Mouse (Mus musculus): ENCODE measurements around the gene Usb1. TPM values are rescaled to one million over a fixed set of nuclear protein-coding genes. Genes with fewer than 3 reads are reported as not detected.

The Usb1 gene
- total and polyA plus RNA-seq, 3 experiments = 36.2 to 52.5 TPM; not detected in 1

DNA sequence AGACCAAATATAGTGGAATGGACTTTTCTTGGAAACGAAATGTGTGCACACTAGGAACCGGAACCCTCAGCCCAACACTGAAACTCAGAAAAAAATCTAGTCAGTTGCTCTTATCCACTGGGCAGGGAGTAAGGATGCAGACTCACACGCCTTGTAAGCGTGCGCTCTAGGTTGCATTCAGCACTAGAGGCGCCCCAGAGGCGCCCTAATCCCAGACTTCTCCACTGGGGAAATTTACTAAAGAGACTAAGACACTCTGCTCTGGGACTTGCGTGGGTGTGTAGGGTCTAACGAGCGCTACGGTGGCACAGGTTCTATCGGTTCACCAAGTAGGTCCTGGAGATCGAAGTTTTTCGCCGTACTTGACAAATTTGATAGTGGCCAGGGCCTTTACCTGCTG lies 19.4 kb downstream of the Usb1 start:
- no peaks in the 10 kb centered on the region for H3K79me2 ChIP-seq (ENCODE audit: control insufficient read depth, insufficient read depth, low read length, poor library complexity)
- no peak for DNase-seq (ENCODE audit: low read depth, low spot score)
- H3K27me3 ChIP-seq (ENCODE audit: control insufficient read depth in 1 of 2, insufficient read depth in 2 of 2, low read length in 2 of 2) = no peaks in the 10 kb centered on the region
- no peak overlapping the region for H3K9ac ChIP-seq (ENCODE audit: control insufficient read depth, low read depth, low read length, poor library complexity, severe bottlenecking)
- H3K36me3 ChIP-seq (ENCODE audit: control insufficient read depth in 1 of 2, insufficient read depth in 2 of 2, low read length in 2 of 2) = no peaks in the 10 kb centered on the region
- no peak overlapping the region for H3K27ac ChIP-seq (ENCODE audit: control insufficient read depth, low read depth, low read length)
- no peak overlapping the region for H3K4me3 ChIP-seq (ENCODE audit: control insufficient read depth in 1 of 2, insufficient read depth in 1 of 2, low read depth in 2 of 2, low read length in 2 of 2)
- no peaks in the 10 kb centered on the region for H3K9me3 ChIP-seq (replicated peaks; ENCODE audit: insufficient read depth, low read length)
- no peak for TF ChIP-seq TCF12 (IDR thresholded peaks at IDR 0.05; ENCODE audit: low read depth, low read length)
- no peak for TF ChIP-seq ZMIZ1 (IDR thresholded peaks at IDR 0.05; ENCODE audit: low read depth, low read length)
- TF ChIP-seq ELF1 (IDR thresholded peaks at IDR 0.05; ENCODE audit: low read depth, low read length) = no peak
- no peak for TF ChIP-seq KAT2A (conservative IDR thresholded peaks at IDR 0.05; ENCODE audit: low read depth, low read length)
- TF ChIP-seq USF1 (IDR thresholded peaks at IDR 0.05; ENCODE audit: low read depth, low read length) = no peak
- TF ChIP-seq BHLHE40 (IDR thresholded peaks at IDR 0.05; ENCODE audit: borderline replicate concordance, low read depth, low read length) = no peak
- no peak for TF ChIP-seq UBTF (IDR thresholded peaks at IDR 0.05; ENCODE audit: borderline replicate concordance, insufficient read depth, low read depth, low read length)
- no peak for TF ChIP-seq CHD1 (IDR thresholded peaks at IDR 0.05; ENCODE audit: low read depth, low read length)
- TF ChIP-seq CHD2 (IDR thresholded peaks at IDR 0.05; ENCODE audit: low read length) = no peak
- H3K4me1 ChIP-seq (ENCODE audit: control insufficient read depth in 1 of 2, insufficient read depth in 2 of 2, low read length in 2 of 2) = no peaks in the 10 kb centered on the region

DNA sequence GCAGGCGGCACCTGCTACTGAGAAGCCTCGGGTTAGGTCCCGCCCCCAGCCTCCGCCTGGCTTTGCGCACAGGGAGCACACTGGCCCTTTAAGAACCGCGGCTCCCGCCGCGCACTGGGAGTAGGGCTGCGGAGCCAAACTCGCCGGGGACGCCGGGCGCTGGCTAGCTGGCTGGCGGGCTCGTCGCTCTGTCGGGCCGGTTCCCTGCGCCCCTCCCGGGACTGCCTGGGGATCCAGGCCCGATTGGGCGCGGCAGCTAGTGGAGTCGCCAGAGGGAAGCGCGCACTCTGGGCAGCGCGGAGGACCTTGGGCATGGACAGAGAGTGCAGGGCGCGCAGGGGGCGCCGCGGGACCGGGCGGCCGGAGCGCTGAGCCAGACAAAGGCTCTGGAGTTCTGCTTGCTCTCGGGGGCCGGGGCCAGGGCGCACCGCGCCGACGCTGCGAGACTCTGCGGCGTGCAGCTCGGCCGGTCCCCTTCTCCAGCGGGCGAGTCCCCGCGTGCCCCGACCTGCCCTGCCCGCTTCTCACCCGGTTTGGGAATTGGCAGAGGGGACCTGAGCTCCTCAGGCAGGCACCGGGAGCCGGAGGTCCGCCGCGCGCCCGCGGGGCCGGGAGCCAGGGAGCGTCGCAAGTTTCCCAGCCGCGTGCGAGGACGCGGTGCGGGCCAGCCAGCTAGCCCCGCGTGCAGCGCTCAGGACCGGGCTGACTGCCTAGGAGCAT lies 20.2 kb downstream of the Usb1 start, which contains the start of gene Mmp15:
Gene Mmp15 (plus strand): TSS at position 118 of the 720 bp plus-strand sequence.
- Histone ChIP-seq H3K4me3 (ENCODE audit: control insufficient read depth in 1 of 2, insufficient read depth in 1 of 2, low read depth in 2 of 2, low read length in 2 of 2) (no peak within 1 kb of the TSS), H3K79me2 (ENCODE audit: control insufficient read depth, insufficient read depth, low read length, poor library complexity) (no peaks in the 10 kb centered on the region), H3K9ac (ENCODE audit: control insufficient read depth, low read depth, low read length, poor library complexity, severe bottlenecking) (no peak within 1 kb of the TSS), H3K27me3 (ENCODE audit: control insufficient read depth in 1 of 2, insufficient read depth in 2 of 2, low read length in 2 of 2) (no peaks in the 10 kb centered on the region), H3K36me3 (ENCODE audit: control insufficient read depth in 1 of 2, insufficient read depth in 2 of 2, low read length in 2 of 2) (no peaks in the 10 kb centered on the region), H3K4me1 (ENCODE audit: control insufficient read depth in 1 of 2, insufficient read depth in 2 of 2, low read length in 2 of 2) (no peaks in the 10 kb centered on the region), H3K9me3 (replicated peaks; ENCODE audit: insufficient read depth, low read length) (no peaks in the 10 kb centered on the region), H3K27ac (ENCODE audit: control insufficient read depth, low read depth, low read length) (no peak within 1 kb of the TSS)
- TF ChIP-seq ZNF384 (IDR thresholded peaks at IDR 0.05; ENCODE audit: low read depth, low read length) (no peak), NRF1 (IDR thresholded peaks at IDR 0.05; ENCODE audit: insufficient read depth, low read depth, low read length, poor library complexity, severe bottlenecking) (no peak), GATA1 (IDR thresholded peaks at IDR 0.05; ENCODE audit: low read depth, low read length) (no peak), CTCF (IDR thresholded peaks at IDR 0.05 in 2 of 3, conservative IDR thresholded peaks at IDR 0.05 in 1 of 3; ENCODE audit: control insufficient read depth in 1 of 3, insufficient read depth in 1 of 3, low read depth in 2 of 3, low read length in 3 of 3, poor library complexity in 1 of 3, severe bottlenecking in 1 of 3) (no peak), TBP (IDR thresholded peaks at IDR 0.05; ENCODE audit: low read depth, low read length) (no peak), HCFC1 (IDR thresholded peaks at IDR 0.05; ENCODE audit: low read depth, low read length) (no peak), ELF1 (IDR thresholded peaks at IDR 0.05; ENCODE audit: low read depth, low read length) (no peak), UBTF (IDR thresholded peaks at IDR 0.05; ENCODE audit: borderline replicate concordance, insufficient read depth, low read depth, low read length) (no peak), TCF12 (IDR thresholded peaks at IDR 0.05; ENCODE audit: low read depth, low read length) (no peak), RCOR1 (IDR thresholded peaks at IDR 0.05; ENCODE audit: low read depth, low read length) (no peak), ETS1 (IDR thresholded peaks at IDR 0.05; ENCODE audit: low read depth, low read length) (no peak), ZMIZ1 (IDR thresholded peaks at IDR 0.05; ENCODE audit: low read depth, low read length) (no peak), NELFE (IDR thresholded peaks at IDR 0.05; ENCODE audit: low read depth, low read length) (no peak)
- no peak for DNase-seq (ENCODE audit: low read depth, low spot score)

Data from MEL (cell line).